Mouse (Mus musculus): ENCODE results near the gene Shc2. TPM values are rescaled to one million over a fixed set of nuclear protein-coding genes. Genes with fewer than 3 reads are reported as not detected.

Gene Shc2
- 2.7 and 3.0 TPM in 2 replicates for polyA plus RNA-seq (2016; fragmentation: Nextera tagmentation; extraction: Ambion mirVana)

GRCm38 (mm10) chr10:79637128-79638110 lies at the start of gene Shc2:
Shc2 (minus strand) TSS chr10:79637918.
- ATAC-seq (ENCODE audit: insufficient number of reproducible peaks, low FRiP score): 0 out of 2 replicates have a peak, but pooled peaks have one; percentile 38
- H3K4me3 ChIP-seq: peak within 1 kb of the TSS; percentile 71

GRCm38 (mm10) chr10:79687513-79687912 lies 49.8 kb upstream of the Shc2 start:
- Histone ChIP-seq H3K27ac (ENCODE audit: poor library complexity, severe bottlenecking) (peak overlapping the region; percentile 81; the same call in 1 of the 2 replicates), H3K9ac (no peak overlapping the region), H3K4me1 (replicated peaks) (peaks cover 47% of the 10 kb centered on the region), H3K9me3 (replicated peaks) (peaks cover 4% of the 10 kb centered on the region), H3K4me2 (no peak overlapping the region), H3K27me3 (replicated peaks) (no peaks in the 10 kb centered on the region), H3K4me3 (no peak overlapping the region), H3K36me3 (peaks cover 62% of the 10 kb centered on the region)
- no peak for ATAC-seq (ENCODE audit: insufficient number of reproducible peaks, low FRiP score)
- 98% methylated on average over 6 of the region's 6 CpGs for WGBS

More at GRCm38 (mm10) chr10:79637128-79638110, at the start of gene Shc2:
- peak within 1 kb of the TSS; percentile 90 for H3K4me2 ChIP-seq
- H3K9me3 ChIP-seq (replicated peaks): no peaks in the 10 kb centered on the region
- WGBS: 1% methylated on average over 113 of the region's 116 CpGs
- peaks cover 16% of the 10 kb centered on the region for H3K4me1 ChIP-seq (replicated peaks)
- H3K27ac ChIP-seq (ENCODE audit: poor library complexity, severe bottlenecking): no peak within 1 kb of the TSS
- H3K27me3 ChIP-seq (replicated peaks): peaks cover 61% of the 10 kb centered on the region
- H3K36me3 ChIP-seq: no peaks in the 10 kb centered on the region
- H3K9ac ChIP-seq: peak within 1 kb of the TSS; percentile 73

- H3K27me3 ChIP-seq (replicated peaks): no peaks in the 10 kb centered on the region
- no peak overlapping the region for H3K4me3 ChIP-seq
- WGBS: 58% methylated on average over 1 of the region's 1 CpGs
- peak overlapping the region; percentile 8 for H3K4me2 ChIP-seq
- peaks cover 59% of the 10 kb centered on the region for H3K36me3 ChIP-seq
- peak overlapping the region; percentile 45 for H3K9ac ChIP-seq
- peak overlapping the region; percentile 81 for H3K27ac ChIP-seq (ENCODE audit: poor library complexity, severe bottlenecking)
- peaks cover 47% of the 10 kb centered on the region for H3K4me1 ChIP-seq (replicated peaks)
- ATAC-seq (ENCODE audit: insufficient number of reproducible peaks, low FRiP score): no peak
- no peaks in the 10 kb centered on the region for H3K9me3 ChIP-seq (replicated peaks)
Measured at GRCm38 (mm10) chr10:79686691-79687090, 49.0 kb upstream of the Shc2 start.

- H3K27ac ChIP-seq (ENCODE audit: poor library complexity, severe bottlenecking): peak overlapping the region; percentile 81
- H3K4me3 ChIP-seq: no peak overlapping the region
- H3K36me3 ChIP-seq: peaks cover 59% of the 10 kb centered on the region
- no peak for ATAC-seq (ENCODE audit: insufficient number of reproducible peaks, low FRiP score)
- no peaks in the 10 kb centered on the region for H3K27me3 ChIP-seq (replicated peaks)
- no peak overlapping the region for H3K4me2 ChIP-seq
- H3K9ac ChIP-seq: peak overlapping the region; percentile 45
- H3K9me3 ChIP-seq (replicated peaks): no peaks in the 10 kb centered on the region
- H3K4me1 ChIP-seq (replicated peaks): peaks cover 48% of the 10 kb centered on the region
- WGBS: 72% methylated on average over 2 of the region's 2 CpGs
Measured at GRCm38 (mm10) chr10:79686219-79686618, 48.5 kb upstream of the Shc2 start.

DNA sequence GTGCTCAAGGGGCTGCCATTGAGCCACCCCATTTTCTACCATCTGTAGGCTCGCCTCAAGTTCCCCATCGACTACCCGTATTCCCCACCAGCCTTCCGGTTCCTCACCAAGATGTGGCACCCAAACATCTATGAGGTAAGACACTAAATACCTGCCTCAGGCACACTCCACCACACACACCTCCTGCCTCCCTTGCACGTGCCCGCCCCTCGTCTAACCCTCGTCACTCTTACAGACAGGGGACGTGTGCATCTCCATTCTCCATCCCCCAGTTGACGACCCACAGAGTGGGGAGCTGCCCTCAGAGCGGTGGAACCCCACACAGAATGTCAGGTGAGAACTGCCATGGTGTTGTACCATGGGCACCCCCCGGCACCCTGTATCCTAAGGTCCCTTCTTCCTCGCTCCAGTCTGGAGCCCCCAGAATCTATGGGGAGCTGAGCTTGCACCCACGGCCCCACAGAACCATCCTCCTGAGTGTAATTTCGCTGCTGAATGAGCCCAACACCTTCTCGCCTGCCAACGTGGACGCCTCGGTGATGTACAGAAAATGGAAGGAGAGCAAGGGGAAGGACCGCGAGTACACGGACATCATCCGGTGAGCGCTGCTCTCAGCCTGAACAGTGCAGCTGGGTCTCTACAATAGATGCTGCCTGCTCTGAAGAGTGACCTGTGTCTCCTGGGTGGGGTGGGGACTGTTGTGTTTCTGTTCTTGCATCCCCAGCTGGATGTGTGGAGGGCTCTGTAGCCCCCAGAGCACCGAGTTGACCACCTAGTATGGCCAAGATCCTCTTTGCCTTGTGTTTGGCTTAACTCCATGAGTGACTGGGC lies 47.3 kb upstream of the Shc2 start:
- H3K4me1 ChIP-seq (replicated peaks): peaks cover 54% of the 10 kb centered on the region

DNA sequence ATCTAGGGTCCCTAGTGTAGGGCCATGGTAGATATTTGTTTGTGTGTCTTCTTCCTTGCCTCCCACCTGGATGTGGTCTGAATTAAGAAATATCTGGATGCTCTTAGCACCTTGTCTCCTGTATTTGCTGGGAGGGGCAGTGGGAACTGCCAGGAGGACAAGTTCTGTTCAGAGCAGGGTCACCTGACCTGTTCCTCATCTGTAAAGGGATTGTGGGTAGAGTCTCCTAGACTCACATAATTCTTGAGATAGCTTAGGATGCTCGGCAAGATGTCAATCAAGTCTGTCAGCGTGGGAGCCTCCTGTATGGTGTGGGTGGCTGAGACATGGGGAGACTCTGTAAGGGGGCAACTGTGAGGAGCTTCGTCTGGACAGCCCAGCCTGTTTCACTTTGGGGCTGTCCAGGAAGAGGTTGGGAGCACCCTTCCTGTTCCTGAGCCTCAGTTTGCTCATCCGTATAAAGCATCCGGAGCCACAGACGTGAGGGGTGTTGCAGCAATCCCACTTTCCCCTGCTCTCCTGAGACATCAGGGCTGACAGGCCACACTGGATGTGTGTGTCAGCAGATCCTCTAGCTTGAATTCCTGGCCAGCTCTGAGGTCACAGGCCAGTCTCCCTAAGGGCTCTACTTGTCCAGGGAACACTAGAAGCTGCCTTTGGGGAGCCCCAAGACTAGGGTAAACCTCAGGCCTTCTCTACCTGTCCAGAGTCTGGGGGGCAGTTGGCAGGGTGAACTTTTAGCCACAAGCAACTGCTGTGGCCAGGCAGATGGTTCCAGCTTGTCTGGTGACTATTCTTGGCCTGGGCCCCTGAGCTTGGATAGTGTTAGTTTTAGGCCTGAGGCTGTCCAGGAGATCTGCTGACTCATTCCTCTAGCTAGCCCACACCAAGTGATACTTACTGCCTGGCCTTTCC lies 46.3 kb upstream of the Shc2 start:
- peak overlapping the region; percentile 50; the same call in 1 of the 2 replicates for H3K27ac ChIP-seq (ENCODE audit: poor library complexity, severe bottlenecking)
- WGBS: 77% methylated on average over 6 of the region's 6 CpGs
- peak overlapping the region; percentile 92 for H3K4me2 ChIP-seq
- peak overlapping the region; percentile 81 for H3K4me3 ChIP-seq
- no peak for ATAC-seq (ENCODE audit: insufficient number of reproducible peaks, low FRiP score)
- no peaks in the 10 kb centered on the region for H3K27me3 ChIP-seq (replicated peaks)
- H3K4me1 ChIP-seq (replicated peaks): peaks cover 54% of the 10 kb centered on the region
- peak overlapping the region; percentile 88 for H3K9ac ChIP-seq
- H3K9me3 ChIP-seq (replicated peaks): no peaks in the 10 kb centered on the region
- H3K36me3 ChIP-seq: peaks cover 54% of the 10 kb centered on the region

More for the DNA sequence above, 47.3 kb upstream of the Shc2 start:
- 0 out of 2 replicates have a peak overlapping the region, but pooled peaks have one; percentile 88 for H3K9ac ChIP-seq
- H3K27ac ChIP-seq (ENCODE audit: poor library complexity, severe bottlenecking): peak overlapping the region; percentile 50; the same call in 1 of the 2 replicates
- no peak overlapping the region for H3K4me3 ChIP-seq
- H3K27me3 ChIP-seq (replicated peaks): no peaks in the 10 kb centered on the region
- no peaks in the 10 kb centered on the region for H3K9me3 ChIP-seq (replicated peaks)
- H3K4me2 ChIP-seq: 0 out of 2 replicates have a peak overlapping the region, but pooled peaks have one; percentile 92
- no peak for ATAC-seq (ENCODE audit: insufficient number of reproducible peaks, low FRiP score)
- peaks cover 59% of the 10 kb centered on the region for H3K36me3 ChIP-seq
- WGBS: 93% methylated on average over 25 of the region's 25 CpGs

DNA sequence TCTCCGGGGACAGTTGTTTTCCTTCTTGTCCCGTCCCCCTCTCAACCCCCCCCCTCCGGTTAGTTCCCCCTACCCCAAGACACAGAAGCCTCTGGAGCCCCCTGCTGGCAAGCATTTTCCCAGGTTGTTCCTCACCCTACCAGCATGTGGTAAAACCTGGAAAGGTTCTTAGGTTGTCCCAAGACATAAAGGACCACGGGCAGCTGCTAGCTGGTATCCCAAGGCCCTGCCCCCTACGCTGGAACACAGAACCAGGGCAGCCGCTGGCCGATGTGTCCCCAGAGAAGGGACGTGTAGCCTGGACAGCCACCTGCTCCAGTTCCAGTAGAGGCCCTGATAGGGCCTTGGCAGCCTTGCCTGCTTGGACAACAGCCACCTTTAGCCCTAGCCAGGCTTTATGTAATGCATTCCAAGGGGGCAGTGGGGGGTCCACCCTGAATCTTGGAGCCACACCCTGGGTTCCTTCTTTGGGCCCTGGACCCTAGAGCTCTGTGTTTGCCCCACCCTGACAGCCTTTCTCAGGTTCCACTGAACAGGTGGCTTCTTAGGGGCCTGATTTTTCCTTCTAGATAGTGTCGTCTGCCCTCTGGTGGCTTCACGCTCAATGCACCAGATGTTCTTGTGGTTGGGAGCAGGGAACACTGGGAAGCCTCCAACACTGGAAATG lies 45.3 kb upstream of the Shc2 start:
- H3K4me2 ChIP-seq: peak overlapping the region; percentile 92
- H3K4me3 ChIP-seq: peak overlapping the region; percentile 81
- no peaks in the 10 kb centered on the region for H3K9me3 ChIP-seq (replicated peaks)
- peaks cover 45% of the 10 kb centered on the region for H3K36me3 ChIP-seq
- no peak for ATAC-seq (ENCODE audit: insufficient number of reproducible peaks, low FRiP score)
- H3K27me3 ChIP-seq (replicated peaks): no peaks in the 10 kb centered on the region
- H3K9ac ChIP-seq: peak overlapping the region; percentile 88
- H3K27ac ChIP-seq (ENCODE audit: poor library complexity, severe bottlenecking): peak overlapping the region; percentile 81
- 6% methylated on average over 10 of the region's 10 CpGs for WGBS
- peaks cover 54% of the 10 kb centered on the region for H3K4me1 ChIP-seq (replicated peaks)

GRCm38 (mm10) chr10:79682551-79682915 lies 44.8 kb upstream of the Shc2 start:
- ATAC-seq (ENCODE audit: insufficient number of reproducible peaks, low FRiP score): no peak
- Histone ChIP-seq H3K36me3 (peaks cover 40% of the 10 kb centered on the region), H3K9ac (peak overlapping the region; percentile 88), H3K27ac (ENCODE audit: poor library complexity, severe bottlenecking) (peak overlapping the region; percentile 81), H3K27me3 (replicated peaks) (no peaks in the 10 kb centered on the region), H3K4me3 (peak overlapping the region; percentile 81), H3K9me3 (replicated peaks) (no peaks in the 10 kb centered on the region), H3K4me1 (replicated peaks) (peaks cover 53% of the 10 kb centered on the region), H3K4me2 (peak overlapping the region; percentile 92)
- under 1% methylated on average over 10 of the region's 10 CpGs for WGBS

GRCm38 (mm10) chr10:79681591-79682245 lies 44.0 kb upstream of the Shc2 start, which contains the start of gene Cdc34:
Cdc34 (plus strand) TSS chr10:79682195.
- H3K4me1 ChIP-seq (replicated peaks): peaks cover 44% of the 10 kb centered on the region

More at GRCm38 (mm10) chr10:79681591-79682245, 44.0 kb upstream of the Shc2 start, which contains the start of gene Cdc34:
- Histone ChIP-seq H3K27me3 (replicated peaks) (no peaks in the 10 kb centered on the region), H3K9me3 (replicated peaks) (no peaks in the 10 kb centered on the region), H3K36me3 (peaks cover 32% of the 10 kb centered on the region), H3K4me2 (peak within 1 kb of the TSS; percentile 92), H3K4me3 (peak within 1 kb of the TSS; percentile 81), H3K9ac (peak within 1 kb of the TSS; percentile 88), H3K27ac (ENCODE audit: poor library complexity, severe bottlenecking) (peak within 1 kb of the TSS; percentile 81)
- peak; percentile 91 for ATAC-seq (ENCODE audit: insufficient number of reproducible peaks, low FRiP score)
- 4% methylated on average over 80 of the region's 84 CpGs for WGBS

Measured in heart, embryonic 12.5 days (tissue).